Mouse (Mus musculus) brain, embryonic 14.5 days (tissue): ENCODE measurements around the gene Rbpj.

Experiments
- CTCF ChIP-seq: fragments of 200-500 bp; IDR thresholded peaks from 2 replicates; pipeline ENCODE4 v1.5.1; 2012; ENCODE audit warnings: inconsistent platforms, mild to moderate bottlenecking, moderate library complexity, borderline replicate concordance; ENCODE audit not compliant: insufficient read depth, insufficient read length; ENCODE audit errors: extremely low read depth
- POLR2A ChIP-seq: fragments of 200-500 bp; IDR thresholded peaks from 2 replicates; pipeline ENCODE4 v1.6.1; 2012; ENCODE audit warnings: mild to moderate bottlenecking, inconsistent platforms, borderline replicate concordance; ENCODE audit not compliant: poor library complexity, insufficient read depth, insufficient read length, severe bottlenecking; ENCODE audit errors: extremely low read depth

- TF ChIP-seq CTCF (no peak), POLR2A (no peak)
Observed at GRCm38 (mm10) chr5:53676671-53677070, 210.7 kb downstream of the Rbpj start.
